Mouse (Mus musculus) MEL (cell line): ENCODE results near the gene Emd. TPM values are rescaled to one million over a fixed set of nuclear protein-coding genes. Genes with fewer than 3 reads are reported as not detected.

Source experiments
- DNase-seq: peaks from one replicate; pipeline ENCODE4 v3.0.0; 2011; ENCODE audit warnings: low read depth, low spot score
- H3K27ac ChIP-seq: 2 replicates; pipeline ENCODE4 v1.5.1; 2012; ENCODE audit warnings: low read depth, mild to moderate bottlenecking, control low read depth, low read length, moderate library complexity; ENCODE audit not compliant: control insufficient read depth
- H3K27me3 ChIP-seq, 2 experiments: fragments of 150-350 bp in 1 of 2; sonication (generic) in 1 of 2; 2 replicates each; pipeline ENCODE4 v1.6.1; 2012; ENCODE audit warnings: low read length in 2 of 2, mild to moderate bottlenecking in 2 of 2, improper control_type of control experiment in 1 of 2, moderate library complexity in 1 of 2; ENCODE audit not compliant: insufficient read depth in 2 of 2, control insufficient read depth in 1 of 2
- H3K36me3 ChIP-seq, 2 experiments: 2 replicates each; pipeline ENCODE4 v1.6.1; 2012 to 2014; ENCODE audit warnings: low read length in 2 of 2, improper control_type of control experiment in 1 of 2, inconsistent platforms in 1 of 2, mild to moderate bottlenecking in 1 of 2; ENCODE audit not compliant: insufficient read depth in 2 of 2, control insufficient read depth in 1 of 2
- H3K4me1 ChIP-seq, 2 experiments: fragments of 150-350 bp in 1 of 2; sonication (generic) in 1 of 2; 2 replicates each; pipeline ENCODE4 v1.6.1; 2012; ENCODE audit warnings: low read length in 2 of 2, improper control_type of control experiment in 1 of 2, mild to moderate bottlenecking in 1 of 2; ENCODE audit not compliant: insufficient read depth in 2 of 2, control insufficient read depth in 1 of 2
- H3K4me3 ChIP-seq, 2 experiments: fragments of 150-350 bp in 1 of 2; sonication (generic) in 1 of 2; 2 replicates each; pipeline ENCODE4 v1.5.1; 2012; ENCODE audit warnings: low read depth in 2 of 2, low read length in 2 of 2, mild to moderate bottlenecking in 2 of 2, moderate library complexity in 2 of 2, control low read depth in 1 of 2, improper control_type of control experiment in 1 of 2; ENCODE audit not compliant: control insufficient read depth in 1 of 2, insufficient read depth in 1 of 2
- H3K79me2 ChIP-seq: 2 replicates; pipeline ENCODE4 v1.6.1; 2012; ENCODE audit warnings: mild to moderate bottlenecking, low read length, moderate library complexity; ENCODE audit not compliant: control insufficient read depth, poor library complexity, insufficient read depth
- H3K9ac ChIP-seq: 2 replicates; pipeline ENCODE4 v1.6.1; 2012; ENCODE audit warnings: low read depth, mild to moderate bottlenecking, control low read depth, low read length, moderate library complexity; ENCODE audit not compliant: control insufficient read depth, poor library complexity, severe bottlenecking
- H3K9me3 ChIP-seq: fragments of 150-350 bp; sonication (generic); replicated peaks from 2 replicates; pipeline ENCODE4 v1.6.1; 2012; ENCODE audit warnings: mild to moderate bottlenecking, low read length, improper control_type of control experiment, moderate library complexity; ENCODE audit not compliant: insufficient read depth
- BHLHE40 ChIP-seq: IDR thresholded peaks from 2 replicates; pipeline ENCODE4 v1.6.1; 2012; ENCODE audit warnings: low read depth, mild to moderate bottlenecking, inconsistent platforms, low read length, improper control_type of control experiment, borderline replicate concordance
- CHD1 ChIP-seq: IDR thresholded peaks from 2 replicates; pipeline ENCODE4 v1.6.1; 2012; ENCODE audit warnings: low read depth, mild to moderate bottlenecking, inconsistent platforms, low read length, improper control_type of control experiment
- CHD2 ChIP-seq: IDR thresholded peaks from 2 replicates; pipeline ENCODE4 v1.6.1; 2011; ENCODE audit warnings: low read length, improper control_type of control experiment
- CTCF ChIP-seq, 3 experiments: IDR thresholded peaks in 2 of 3; conservative IDR thresholded peaks in 1 of 3; 2 replicates each; pipeline ENCODE4 v1.5.1; 2011 to 2012; ENCODE audit warnings: low read length in 3 of 3, low read depth in 2 of 3, mild to moderate bottlenecking in 2 of 3, improper control_type of control experiment in 1 of 3, inconsistent platforms in 1 of 3, mixed read lengths in 1 of 3, moderate library complexity in 1 of 3; ENCODE audit not compliant: control insufficient read depth in 1 of 3, insufficient read depth in 1 of 3, poor library complexity in 1 of 3, severe bottlenecking in 1 of 3
- E2F4 ChIP-seq: IDR thresholded peaks from 2 replicates; pipeline ENCODE4 v1.6.1; 2011; ENCODE audit warnings: low read depth, low read length, improper control_type of control experiment, borderline replicate concordance
- ELF1 ChIP-seq: IDR thresholded peaks from 2 replicates; pipeline ENCODE4 v1.6.1; 2014; ENCODE audit warnings: low read depth, mild to moderate bottlenecking, inconsistent platforms, low read length, improper control_type of control experiment, moderate library complexity
- ETS1 ChIP-seq: IDR thresholded peaks from 2 replicates; pipeline ENCODE4 v1.6.1; 2012; ENCODE audit warnings: low read depth, mild to moderate bottlenecking, inconsistent platforms, low read length, improper control_type of control experiment, moderate library complexity
- GABPA ChIP-seq: IDR thresholded peaks from 2 replicates; pipeline ENCODE4 v1.6.1; 2012; ENCODE audit warnings: low read depth, mild to moderate bottlenecking, inconsistent platforms, low read length, improper control_type of control experiment, moderate library complexity
- GATA1 ChIP-seq: IDR thresholded peaks from 2 replicates; pipeline ENCODE4 v1.6.1; 2011; ENCODE audit warnings: low read depth, low read length, improper control_type of control experiment
- HCFC1 ChIP-seq: IDR thresholded peaks from 2 replicates; pipeline ENCODE4 v1.6.1; 2012; ENCODE audit warnings: low read depth, mild to moderate bottlenecking, inconsistent platforms, low read length, improper control_type of control experiment, moderate library complexity
- JUND ChIP-seq: IDR thresholded peaks from 2 replicates; pipeline ENCODE4 v1.6.1; 2011; ENCODE audit warnings: low read depth, mild to moderate bottlenecking, improper control_type of control experiment, low read length
- MAFK ChIP-seq: IDR thresholded peaks from 2 replicates; pipeline ENCODE4 v1.6.1; 2011; ENCODE audit warnings: low read depth, mild to moderate bottlenecking, low read length, improper control_type of control experiment, borderline replicate concordance
- MAX ChIP-seq: IDR thresholded peaks from 2 replicates; pipeline ENCODE4 v1.6.1; 2011; ENCODE audit warnings: low read length, improper control_type of control experiment
- MEF2A ChIP-seq: IDR thresholded peaks from 2 replicates; pipeline ENCODE4 v1.6.1; 2014; ENCODE audit warnings: low read depth, mild to moderate bottlenecking, inconsistent platforms, low read length, improper control_type of control experiment; ENCODE audit not compliant: poor library complexity, insufficient replicate concordance, severe bottlenecking; ENCODE audit errors: extremely low read depth
- MXI1 ChIP-seq: IDR thresholded peaks from 2 replicates; pipeline ENCODE4 v1.6.1; 2011; ENCODE audit warnings: mild to moderate bottlenecking, low read depth, low read length, improper control_type of control experiment
- MYB ChIP-seq: IDR thresholded peaks from 2 replicates; pipeline ENCODE4 v1.6.1; 2011; ENCODE audit warnings: mild to moderate bottlenecking, low read depth, low read length, improper control_type of control experiment
- MYC ChIP-seq: IDR thresholded peaks from 2 replicates; pipeline ENCODE4 v1.6.1; 2011; ENCODE audit warnings: low read depth, mild to moderate bottlenecking, low read length, improper control_type of control experiment, moderate library complexity
- NELFE ChIP-seq: IDR thresholded peaks from 2 replicates; pipeline ENCODE4 v1.6.1; 2011; ENCODE audit warnings: low read depth, low read length, improper control_type of control experiment
- NRF1 ChIP-seq: IDR thresholded peaks from 2 replicates; pipeline ENCODE4 v1.6.1; 2014; ENCODE audit warnings: low read depth, mild to moderate bottlenecking, inconsistent platforms, low read length, improper control_type of control experiment, moderate library complexity; ENCODE audit not compliant: poor library complexity, insufficient read depth, severe bottlenecking
- POLR2AphosphoS5 ChIP-seq: IDR thresholded peaks from 2 replicates; pipeline ENCODE4 v1.6.1; 2012; ENCODE audit warnings: low read depth, borderline replicate concordance, mild to moderate bottlenecking, inconsistent platforms, low read length, moderate library complexity, mixed read lengths
- RAD21 ChIP-seq: IDR thresholded peaks from 2 replicates; pipeline ENCODE4 v1.6.1; 2011; ENCODE audit warnings: mild to moderate bottlenecking, low read depth, low read length, improper control_type of control experiment
- RCOR1 ChIP-seq: IDR thresholded peaks from 2 replicates; pipeline ENCODE4 v1.6.1; 2012; ENCODE audit warnings: low read depth, mild to moderate bottlenecking, inconsistent platforms, low read length, improper control_type of control experiment
- SIN3A ChIP-seq: IDR thresholded peaks from 2 replicates; pipeline ENCODE4 v1.6.1; 2012; ENCODE audit warnings: low read length, improper control_type of control experiment, inconsistent platforms
- SMC3 ChIP-seq: IDR thresholded peaks from 2 replicates; pipeline ENCODE4 v1.6.1; 2011; ENCODE audit warnings: low read depth, low read length, improper control_type of control experiment
- TAL1 ChIP-seq: IDR thresholded peaks from 2 replicates; pipeline ENCODE4 v1.6.1; 2012; ENCODE audit warnings: mild to moderate bottlenecking, inconsistent platforms, low read length, moderate library complexity, mixed read lengths
- TBP ChIP-seq: IDR thresholded peaks from 2 replicates; pipeline ENCODE4 v1.8.0; 2011; ENCODE audit warnings: low read depth, low read length, improper control_type of control experiment
- TCF12 ChIP-seq: IDR thresholded peaks from 2 replicates; pipeline ENCODE4 v1.6.1; 2014; ENCODE audit warnings: low read depth, mild to moderate bottlenecking, inconsistent platforms, low read length, improper control_type of control experiment, moderate library complexity
- UBTF ChIP-seq: IDR thresholded peaks from 2 replicates; pipeline ENCODE4 v1.6.1; 2012; ENCODE audit warnings: low read depth, mild to moderate bottlenecking, inconsistent platforms, low read length, improper control_type of control experiment, moderate library complexity, borderline replicate concordance; ENCODE audit not compliant: insufficient read depth
- USF1 ChIP-seq: IDR thresholded peaks from 2 replicates; pipeline ENCODE4 v1.6.1; 2014; ENCODE audit warnings: low read depth, mild to moderate bottlenecking, inconsistent platforms, low read length, improper control_type of control experiment, moderate library complexity
- USF2 ChIP-seq, 2 experiments: IDR thresholded peaks; 2 replicates each; pipeline ENCODE4 v1.6.1; 2011 to 2012; ENCODE audit warnings: improper control_type of control experiment in 2 of 2, low read length in 2 of 2, borderline replicate concordance in 1 of 2, inconsistent platforms in 1 of 2, low read depth in 1 of 2, mild to moderate bottlenecking in 1 of 2; ENCODE audit not compliant: insufficient read depth in 1 of 2
- ZC3H11A ChIP-seq: IDR thresholded peaks from 2 replicates; pipeline ENCODE4 v1.6.1; 2012; ENCODE audit warnings: low read depth, mild to moderate bottlenecking, inconsistent platforms, low read length, improper control_type of control experiment
- ZKSCAN1 ChIP-seq: IDR thresholded peaks from 2 replicates; pipeline ENCODE4 v1.6.1; 2012; ENCODE audit warnings: low read depth, mild to moderate bottlenecking, inconsistent platforms, low read length, improper control_type of control experiment, moderate library complexity
- ZMIZ1 ChIP-seq: IDR thresholded peaks from 2 replicates; pipeline ENCODE4 v1.6.1; 2012; ENCODE audit warnings: low read depth, mild to moderate bottlenecking, inconsistent platforms, low read length, improper control_type of control experiment, moderate library complexity
- ZNF384 ChIP-seq: IDR thresholded peaks from 2 replicates; pipeline ENCODE4 v1.6.1; 2012; ENCODE audit warnings: low read depth, mild to moderate bottlenecking, inconsistent platforms, low read length, improper control_type of control experiment
- polyA plus RNA-seq, 2 experiments: library from polyadenylated mRNA; stranded (reverse) in 1 of 2; unstranded in 1 of 2; fragments of >175 nt in 1 of 2; fragments of >200 nt in 1 of 2; gene quantifications; 2 replicates each; pipeline versions ENCODE4 v1.2.1 to v1.2.4; 2012; ENCODE audit warnings: low replicate concordance in 2 of 2, low read depth in 1 of 2; ENCODE audit not compliant: insufficient read length in 2 of 2, insufficient read depth in 1 of 2, missing spikeins in 1 of 2
- total RNA-seq: library from RNA; depleted of rRNA; stranded (reverse); fragments of 300-350 nt; gene quantifications from 2 replicates; pipeline ENCODE4 v1.2.3, GENCODE M21; 2012

Emd gene
- total and polyA plus RNA-seq, 3 experiments, result 55.5 to 157 (median 130) TPM

DNA sequence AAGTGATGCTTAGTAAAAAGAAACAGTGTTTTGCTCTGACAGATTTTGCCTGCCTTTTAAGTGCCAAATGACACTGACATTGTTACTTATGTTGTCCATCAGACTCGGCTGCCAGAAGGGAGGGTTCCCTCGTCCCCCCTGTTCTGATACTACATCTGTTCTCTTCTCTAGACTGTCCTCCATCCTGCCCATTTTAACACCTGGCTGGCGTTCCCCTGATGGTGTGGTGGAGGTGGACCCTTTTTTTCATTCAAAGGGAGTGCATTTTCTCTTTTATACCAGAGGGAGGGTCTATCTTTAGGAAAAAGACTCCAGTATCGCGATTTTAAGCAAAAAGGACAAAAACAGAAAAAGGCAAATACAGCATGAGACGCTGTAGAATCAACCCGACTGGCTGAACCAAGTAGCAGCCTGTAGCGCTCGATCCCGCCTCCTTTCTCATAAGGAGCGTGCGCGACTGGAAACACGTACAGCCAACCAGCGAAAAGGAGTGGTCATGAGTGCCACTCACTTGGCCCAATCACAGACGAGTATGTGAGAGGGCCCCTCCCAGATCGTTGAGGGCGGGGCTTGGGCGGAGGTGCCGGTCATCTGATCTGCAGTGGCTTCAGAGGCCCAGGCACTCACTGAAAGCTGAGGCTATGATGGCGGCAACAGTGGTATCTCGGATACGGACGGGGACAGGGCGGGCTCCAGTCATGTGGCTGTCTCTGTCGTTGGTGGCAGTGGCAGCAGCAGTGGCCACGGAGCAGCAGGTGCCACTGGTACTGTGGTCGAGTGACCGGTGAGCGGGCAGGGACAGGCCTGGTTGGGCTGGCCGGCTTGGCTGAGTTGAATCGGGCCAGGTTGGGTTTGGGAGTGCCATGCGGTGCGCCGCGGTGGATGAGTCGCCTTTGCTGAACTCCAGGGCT lies 42.3 kb downstream of the Emd start, which contains the start of gene Atp6ap1:
Gene Atp6ap1 (plus strand): TSS at position 560 of the 911 bp plus-strand sequence.
- peak within 1 kb of the TSS; percentile 97 to 99 for H3K4me3 ChIP-seq
- H3K79me2 ChIP-seq, result peaks cover 10% of the 10 kb centered on the region
- H3K27ac ChIP-seq, result peak within 1 kb of the TSS; percentile 70
- peaks cover 0 to 18% of the 10 kb centered on the region in 2 experiments; a peak in 3 of 4 replicates for H3K36me3 ChIP-seq
- no peaks in the 10 kb centered on the region for H3K9me3 ChIP-seq
- no peaks in the 10 kb centered on the region for H3K27me3 ChIP-seq
- peak; percentile 95 for DNase-seq
- peak within 1 kb of the TSS; percentile 96 for H3K9ac ChIP-seq
- H3K4me1 ChIP-seq, result peaks cover 3 to 8% of the 10 kb centered on the region in 2 experiments; a peak in 3 of 4 replicates
- TF ChIP-seq CHD2, result peak; percentile 39
- TF ChIP-seq RCOR1, result no peak
- no peak for TF ChIP-seq CHD1
- no peak for TF ChIP-seq RAD21
- peak; percentile 69 for TF ChIP-seq NRF1
- TF ChIP-seq MYB, result no peak
- TF ChIP-seq MXI1, result peak; percentile 33; the same call in 1 of the 2 replicates
- TF ChIP-seq ZMIZ1, result peak; percentile 56
- no peak for TF ChIP-seq SMC3
- no peak for TF ChIP-seq ELF1
- TF ChIP-seq MAFK, result no peak
- TF ChIP-seq NELFE, result peak; percentile 68
- no peak for TF ChIP-seq TAL1
- no peak for TF ChIP-seq GABPA
- 0 out of 2 replicates have a peak, but pooled peaks have one; percentile 21 for TF ChIP-seq ETS1
- peak; percentile 65; the same call in 1 of the 2 replicates for TF ChIP-seq TBP
- TF ChIP-seq POLR2AphosphoS5, result peak; percentile 57; the same call in 1 of the 2 replicates
- no peak for TF ChIP-seq MYC
- no peak for TF ChIP-seq MAX
- no peak for TF ChIP-seq CTCF (IDR thresholded peaks at IDR 0.05 in 2 of 3, conservative IDR thresholded peaks at IDR 0.05 in 1 of 3; ENCODE audit: control insufficient read depth in 1 of 3, insufficient read depth in 1 of 3, low read depth in 2 of 3, low read length in 3 of 3, poor library complexity in 1 of 3, severe bottlenecking in 1 of 3)
- TF ChIP-seq BHLHE40, result no peak
- TF ChIP-seq ZC3H11A, result no peak
- TF ChIP-seq GATA1, result no peak
- no peak for TF ChIP-seq ZKSCAN1
- TF ChIP-seq SIN3A, result no peak; the same call in none of the 2 replicates
- TF ChIP-seq USF1, result peak; percentile 82
- TF ChIP-seq ZNF384, result no peak
- no peak for TF ChIP-seq E2F4
- no peak for TF ChIP-seq UBTF
- TF ChIP-seq USF2 (IDR thresholded peaks at IDR 0.05; ENCODE audit: borderline replicate concordance in 1 of 2, insufficient read depth in 1 of 2, low read depth in 1 of 2, low read length in 2 of 2), result no peak
- TF ChIP-seq JUND, result no peak
- TF ChIP-seq TCF12, result 0 out of 2 replicates have a peak, but pooled peaks have one; percentile 24
- TF ChIP-seq MEF2A, result no peak
- peak; percentile 70 for TF ChIP-seq HCFC1
